Mouse (Mus musculus) testis, postnatal 10 days (tissue): ENCODE measurements around the gene Defb25.
A peak's percentile ranks its signal among the peaks of the same experiment; 100 is the strongest.

Experiments used
- DNase-seq: peaks from one replicate; pipeline ENCODE4 v3.0.0; 2021; ENCODE audit warnings: low spot score

Defb25 gene

GRCm38 (mm10) chr2:152626774-152627591 lies 4.1 kb upstream of the Defb25 start, which contains the start of gene Rem1:
Gene Rem1 (plus strand): TSS chr2:152626951.
- DNase-seq = peak; percentile 71

- no peak for DNase-seq
Observed at GRCm38 (mm10) chr2:152625256-152625655, 2.4 kb upstream of the Defb25 start.

- DNase-seq = no peak
Observed at GRCm38 (mm10) chr2:152624566-152624965, 1.7 kb upstream of the Defb25 start.

GRCm38 (mm10) chr2:152622151-152622550 lies 702 bp downstream of the Defb25 start:
- no peak for DNase-seq

- DNase-seq = no peak
Observed at GRCm38 (mm10) chr2:152620367-152621134, 2.3 kb downstream of the Defb25 start.

- no peak for DNase-seq
Observed at GRCm38 (mm10) chr2:152617374-152617773, 5.5 kb downstream of the Defb25 start.

GRCm38 (mm10) chr2:152616470-152616869 lies 6.4 kb downstream of the Defb25 start:
- no peak for DNase-seq

- DNase-seq = no peak
Observed at GRCm38 (mm10) chr2:152615563-152615962, 7.3 kb downstream of the Defb25 start.

- DNase-seq = no peak
Observed at GRCm38 (mm10) chr2:152612193-152612592, 10.7 kb downstream of the Defb25 start.

- no peak for DNase-seq
Observed at GRCm38 (mm10) chr2:152608719-152609118, 14.1 kb downstream of the Defb25 start.

- no peak for DNase-seq
Observed at GRCm38 (mm10) chr2:152607746-152608145, 15.1 kb downstream of the Defb25 start.

GRCm38 (mm10) chr2:152604057-152604456 lies 18.8 kb downstream of the Defb25 start, which contains the start of gene Defb36:
Gene Defb36 (plus strand): TSS chr2:152604327.
- DNase-seq = peak; percentile 91

- peak; percentile 65 for DNase-seq
Observed at GRCm38 (mm10) chr2:152601275-152601960, 21.4 kb downstream of the Defb25 start.

- no peak for DNase-seq
Observed at GRCm38 (mm10) chr2:152600076-152600475, 22.8 kb downstream of the Defb25 start.

- no peak for DNase-seq
Observed at GRCm38 (mm10) chr2:152599299-152599698, 23.6 kb downstream of the Defb25 start, which contains the start of gene Defb45. Gene Defb45 (minus strand): TSS chr2:152599399.

- DNase-seq = no peak
Observed at GRCm38 (mm10) chr2:152589021-152589420, 33.8 kb downstream of the Defb25 start.

GRCm38 (mm10) chr2:152588450-152588849 lies 34.4 kb downstream of the Defb25 start:
- DNase-seq = no peak

GRCm38 (mm10) chr2:152586926-152587560 lies 35.8 kb downstream of the Defb25 start:
- no peak for DNase-seq

GRCm38 (mm10) chr2:152580612-152581011 lies 42.2 kb downstream of the Defb25 start:
- no peak for DNase-seq

- DNase-seq = peak; percentile 73
Observed at GRCm38 (mm10) chr2:152580107-152580506, 42.7 kb downstream of the Defb25 start, which contains the start of gene Defb19. Gene Defb19 (minus strand): TSS chr2:152580312.

- no peak for DNase-seq
Observed at GRCm38 (mm10) chr2:152573484-152573883, 49.4 kb downstream of the Defb25 start.
